Mouse (Mus musculus): Measurements from ENCODE around the gene Unc5c. TPM values are rescaled to one million over a fixed set of nuclear protein-coding genes. Genes with fewer than 3 reads are reported as not detected.

Gene Unc5c
- 0.09 and 0.95 TPM in 2 replicates for polyA plus RNA-seq (2012; rRNA removed; ENCODE audit: low replicate concordance)

DNA sequence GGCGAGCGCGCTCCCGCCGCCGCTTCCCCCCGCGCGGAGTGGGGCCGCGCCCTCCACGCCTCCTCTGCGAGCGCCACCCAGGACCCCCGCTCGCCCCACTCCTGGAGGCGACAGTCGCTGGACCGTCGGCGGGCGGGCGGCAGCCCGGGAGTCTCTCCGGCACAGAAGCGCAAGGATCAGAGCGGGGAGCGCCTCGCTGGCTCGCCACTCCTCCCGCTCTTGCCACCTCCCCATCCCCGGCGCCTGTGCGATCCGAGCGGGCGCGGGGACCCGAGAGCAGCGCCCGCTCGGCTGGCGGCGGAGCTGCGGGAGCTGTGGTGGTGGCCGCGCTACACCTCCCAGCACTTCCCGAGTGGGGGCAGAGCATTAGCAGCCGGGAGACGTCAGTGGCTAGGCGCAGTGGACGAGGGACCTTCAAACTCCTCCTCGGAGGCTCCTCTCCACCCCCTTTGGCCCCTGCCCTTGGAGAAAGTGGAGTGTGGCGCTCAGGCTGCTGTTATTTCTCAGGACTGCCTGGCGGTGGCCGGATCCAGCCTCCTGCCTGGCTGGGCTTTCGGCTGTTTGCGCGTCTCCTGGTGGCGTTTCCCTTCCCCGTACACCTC, at the start of gene Unc5c:
Gene Unc5c, plus strand, starts transcription at position 113 of the 602 bp plus-strand sequence.

All from subcutaneous adipose tissue, adult 2 months (tissue).